Mouse (Mus musculus): ENCODE data around the gene Otx1. TPM values are rescaled to one million over a fixed set of nuclear protein-coding genes. Genes with fewer than 3 reads are reported as not detected.

Gene Otx1
- polyA plus RNA-seq, 1 experiment: 0.60 TPM

GRCm38 (mm10) chr11:22017444-22017843, 14.7 kb upstream of the Otx1 start:
- Histone ChIP-seq H3K27me3 (ENCODE audit: control insufficient read depth, insufficient read depth, low read length, poor library complexity, severe bottlenecking) (no peaks in the 10 kb centered on the region), H3K4me3 (ENCODE audit: low read depth, low read length) (no peak overlapping the region), H3K9ac (ENCODE audit: low read depth, poor library complexity, severe bottlenecking) (no peak overlapping the region), H3K4me1 (ENCODE audit: control insufficient read depth, insufficient read depth, low read length) (no peaks in the 10 kb centered on the region), H3K27ac (ENCODE audit: insufficient read depth, low read length) (no peak overlapping the region), H3K36me3 (ENCODE audit: control insufficient read depth, insufficient read depth, low read length, poor library complexity, severe bottlenecking) (no peaks in the 10 kb centered on the region), H3K9me3 (replicated peaks; ENCODE audit: control insufficient read depth, insufficient read depth, low read length, poor library complexity, severe bottlenecking) (no peaks in the 10 kb centered on the region)
- TF ChIP-seq EP300 (IDR thresholded peaks at IDR 0.05; ENCODE audit: insufficient read depth, low read depth, low read length): no peak
- TF ChIP-seq POLR2A (IDR thresholded peaks at IDR 0.05; ENCODE audit: insufficient read depth, low read length): no peak
- TF ChIP-seq CTCF (IDR thresholded peaks at IDR 0.05; ENCODE audit: low read depth, low read length): no peak

- H3K36me3 ChIP-seq (ENCODE audit: control insufficient read depth, insufficient read depth, low read length, poor library complexity, severe bottlenecking): no peaks in the 10 kb centered on the region
- H3K9me3 ChIP-seq (replicated peaks; ENCODE audit: control insufficient read depth, insufficient read depth, low read length, poor library complexity, severe bottlenecking): no peaks in the 10 kb centered on the region
- H3K4me3 ChIP-seq (ENCODE audit: low read depth, low read length): no peak overlapping the region
- TF ChIP-seq POLR2A (IDR thresholded peaks at IDR 0.05; ENCODE audit: insufficient read depth, low read length): no peak
- TF ChIP-seq EP300 (IDR thresholded peaks at IDR 0.05; ENCODE audit: insufficient read depth, low read depth, low read length): no peak
- TF ChIP-seq CTCF (IDR thresholded peaks at IDR 0.05; ENCODE audit: low read depth, low read length): no peak
- no peaks in the 10 kb centered on the region for H3K4me1 ChIP-seq (ENCODE audit: control insufficient read depth, insufficient read depth, low read length)
- H3K27ac ChIP-seq (ENCODE audit: insufficient read depth, low read length): no peak overlapping the region
- no peak overlapping the region for H3K9ac ChIP-seq (ENCODE audit: low read depth, poor library complexity, severe bottlenecking)
- no peaks in the 10 kb centered on the region for H3K27me3 ChIP-seq (ENCODE audit: control insufficient read depth, insufficient read depth, low read length, poor library complexity, severe bottlenecking)
These were observed 13.6 kb upstream of the Otx1 start for GRCm38 (mm10) chr11:22016341-22016740.

GRCm38 (mm10) chr11:22008817-22009216, 6.1 kb upstream of the Otx1 start:
- Histone ChIP-seq H3K9ac (ENCODE audit: low read depth, poor library complexity, severe bottlenecking) (no peak overlapping the region), H3K27me3 (ENCODE audit: control insufficient read depth, insufficient read depth, low read length, poor library complexity, severe bottlenecking) (peaks cover 18% of the 10 kb centered on the region), H3K4me3 (ENCODE audit: low read depth, low read length) (no peak overlapping the region), H3K9me3 (replicated peaks; ENCODE audit: control insufficient read depth, insufficient read depth, low read length, poor library complexity, severe bottlenecking) (peaks cover 8% of the 10 kb centered on the region), H3K4me1 (ENCODE audit: control insufficient read depth, insufficient read depth, low read length) (no peaks in the 10 kb centered on the region), H3K27ac (ENCODE audit: insufficient read depth, low read length) (no peak overlapping the region), H3K36me3 (ENCODE audit: control insufficient read depth, insufficient read depth, low read length, poor library complexity, severe bottlenecking) (no peaks in the 10 kb centered on the region)
- TF ChIP-seq POLR2A (IDR thresholded peaks at IDR 0.05; ENCODE audit: insufficient read depth, low read length): no peak
- no peak for TF ChIP-seq EP300 (IDR thresholded peaks at IDR 0.05; ENCODE audit: insufficient read depth, low read depth, low read length)
- TF ChIP-seq CTCF (IDR thresholded peaks at IDR 0.05; ENCODE audit: low read depth, low read length): no peak

- no peak overlapping the region for H3K9ac ChIP-seq (ENCODE audit: low read depth, poor library complexity, severe bottlenecking)
- peaks cover 8% of the 10 kb centered on the region for H3K9me3 ChIP-seq (replicated peaks; ENCODE audit: control insufficient read depth, insufficient read depth, low read length, poor library complexity, severe bottlenecking)
- no peak overlapping the region for H3K27ac ChIP-seq (ENCODE audit: insufficient read depth, low read length)
- H3K4me1 ChIP-seq (ENCODE audit: control insufficient read depth, insufficient read depth, low read length): no peaks in the 10 kb centered on the region
- no peak overlapping the region for H3K4me3 ChIP-seq (ENCODE audit: low read depth, low read length)
- TF ChIP-seq EP300 (IDR thresholded peaks at IDR 0.05; ENCODE audit: insufficient read depth, low read depth, low read length) (no peak), CTCF (IDR thresholded peaks at IDR 0.05; ENCODE audit: low read depth, low read length) (no peak), POLR2A (IDR thresholded peaks at IDR 0.05; ENCODE audit: insufficient read depth, low read length) (no peak)
- H3K36me3 ChIP-seq (ENCODE audit: control insufficient read depth, insufficient read depth, low read length, poor library complexity, severe bottlenecking): no peaks in the 10 kb centered on the region
- peaks cover 25% of the 10 kb centered on the region for H3K27me3 ChIP-seq (ENCODE audit: control insufficient read depth, insufficient read depth, low read length, poor library complexity, severe bottlenecking)
These were observed 5.5 kb upstream of the Otx1 start for GRCm38 (mm10) chr11:22008129-22008596.

GRCm38 (mm10) chr11:22007781-22008110, 5.0 kb upstream of the Otx1 start:
- no peak overlapping the region for H3K4me3 ChIP-seq (ENCODE audit: low read depth, low read length)

GRCm38 (mm10) chr11:22007088-22007780, 4.5 kb upstream of the Otx1 start:
- TF ChIP-seq POLR2A (IDR thresholded peaks at IDR 0.05; ENCODE audit: insufficient read depth, low read length) (no peak), CTCF (IDR thresholded peaks at IDR 0.05; ENCODE audit: low read depth, low read length) (no peak)
- peak overlapping the region; percentile 5; the same call in 1 of the 2 replicates for H3K4me3 ChIP-seq (ENCODE audit: low read depth, low read length)
- peaks cover 34% of the 10 kb centered on the region for H3K27me3 ChIP-seq (ENCODE audit: control insufficient read depth, insufficient read depth, low read length, poor library complexity, severe bottlenecking)

More at GRCm38 (mm10) chr11:22007781-22008110, 5.0 kb upstream of the Otx1 start:
- TF ChIP-seq POLR2A (IDR thresholded peaks at IDR 0.05; ENCODE audit: insufficient read depth, low read length) (no peak), EP300 (IDR thresholded peaks at IDR 0.05; ENCODE audit: insufficient read depth, low read depth, low read length) (no peak), CTCF (IDR thresholded peaks at IDR 0.05; ENCODE audit: low read depth, low read length) (no peak)
- Histone ChIP-seq H3K4me1 (ENCODE audit: control insufficient read depth, insufficient read depth, low read length) (no peaks in the 10 kb centered on the region), H3K27ac (ENCODE audit: insufficient read depth, low read length) (no peak overlapping the region), H3K36me3 (ENCODE audit: control insufficient read depth, insufficient read depth, low read length, poor library complexity, severe bottlenecking) (no peaks in the 10 kb centered on the region), H3K27me3 (ENCODE audit: control insufficient read depth, insufficient read depth, low read length, poor library complexity, severe bottlenecking) (peaks cover 29% of the 10 kb centered on the region), H3K9me3 (replicated peaks; ENCODE audit: control insufficient read depth, insufficient read depth, low read length, poor library complexity, severe bottlenecking) (peaks cover 8% of the 10 kb centered on the region), H3K9ac (ENCODE audit: low read depth, poor library complexity, severe bottlenecking) (no peak overlapping the region)

More at GRCm38 (mm10) chr11:22007088-22007780, 4.5 kb upstream of the Otx1 start:
- Histone ChIP-seq H3K9me3 (replicated peaks; ENCODE audit: control insufficient read depth, insufficient read depth, low read length, poor library complexity, severe bottlenecking) (peaks cover 8% of the 10 kb centered on the region), H3K36me3 (ENCODE audit: control insufficient read depth, insufficient read depth, low read length, poor library complexity, severe bottlenecking) (no peaks in the 10 kb centered on the region), H3K9ac (ENCODE audit: low read depth, poor library complexity, severe bottlenecking) (no peak overlapping the region), H3K27ac (ENCODE audit: insufficient read depth, low read length) (no peak overlapping the region), H3K4me1 (ENCODE audit: control insufficient read depth, insufficient read depth, low read length) (no peaks in the 10 kb centered on the region)

All from ES-Bruce4 (cell line).